ENCODE assay signal across 18 mouse cellular contexts in the genomic region with DNA sequence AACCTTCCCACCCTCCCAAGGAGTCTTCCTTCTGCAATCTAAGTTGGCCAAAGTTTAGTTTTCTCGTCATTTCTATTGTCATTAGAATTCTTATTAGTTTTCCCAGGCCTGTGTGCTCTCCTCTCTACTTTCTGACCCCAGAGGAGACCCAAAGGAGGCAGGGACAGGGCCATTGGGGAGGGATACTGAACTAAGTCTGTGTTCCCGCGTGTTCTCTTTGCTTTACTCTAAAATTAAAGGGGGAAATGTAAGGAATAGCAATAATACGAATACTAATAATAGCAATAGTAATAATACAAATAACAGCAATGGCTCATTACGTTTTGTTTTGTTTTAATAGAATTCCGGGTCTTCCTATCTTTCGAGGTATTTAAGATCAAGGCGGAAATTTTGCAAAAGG. TPM values are rescaled to one million over a fixed set of nuclear protein-coding genes. Genes with fewer than 3 reads are reported as not detected.
DNase-seq lines count a peak whose midpoint lies in the region; ATAC-seq and TF ChIP-seq lines count a peak whose summit lies in the region.
"Had no signal": no experiment of that assay in that cellular context is flagged by ENCODE, and none has a peak within 500 bp of the region (broad histone marks: within the 10 kb centered on the region; RNA-seq: fewer than 3 reads in every experiment).

No protein-coding gene starts in this region.

- no peaks in the 10 kb centered on the region for H3K36me3 ChIP-seq in heart, adult 2 months (ENCODE audit: control insufficient read depth, insufficient read depth, low read length)
- H3K36me3 ChIP-seq in intestine, postnatal 0 days (ENCODE audit: control insufficient read depth, insufficient read depth), result no peaks in the 10 kb centered on the region
- H3K36me3 ChIP-seq in intestine, embryonic 15.5 days, result no peaks in the 10 kb centered on the region
- no peaks in the 10 kb centered on the region for H3K36me3 ChIP-seq in midbrain, embryonic 16.5 days (ENCODE audit: control insufficient read depth, insufficient read depth, low read length)
- H3K36me3 ChIP-seq: kidney, embryonic 15.5 days; neural tube, embryonic 13.5 days had no signal

- no peak for TF ChIP-seq EP300 in heart, adult 2 months (IDR thresholded peaks at IDR 0.05; ENCODE audit: insufficient read depth, low read depth, low read length)

- no peaks in the 10 kb centered on the region for H3K9me3 ChIP-seq in intestine, postnatal 0 days (ENCODE audit: control insufficient read depth)
- no peaks in the 10 kb centered on the region for H3K9me3 ChIP-seq in intestine, embryonic 15.5 days
- H3K9me3 ChIP-seq in midbrain, embryonic 16.5 days (replicated peaks; ENCODE audit: control insufficient read depth, low read length, poor library complexity, severe bottlenecking), result no peaks in the 10 kb centered on the region
- H3K9me3 ChIP-seq: kidney, embryonic 15.5 days; neural tube, embryonic 13.5 days had no signal

- peak overlapping the region; percentile 46 for H3K4me3 ChIP-seq in heart, adult 2 months
- peak overlapping the region; percentile 37 for H3K4me3 ChIP-seq in intestine, postnatal 0 days (ENCODE audit: low read depth, low read length)
- H3K4me3 ChIP-seq in intestine, embryonic 15.5 days (replicated peaks), result no peak overlapping the region
- no peak overlapping the region for H3K4me3 ChIP-seq in midbrain, embryonic 16.5 days (ENCODE audit: low read depth, low read length)
- H3K4me3 ChIP-seq: erythroblast, embryonic 14.5 days; neural tube, embryonic 13.5 days had no signal

- TF ChIP-seq CTCF in heart, adult 2 months (IDR thresholded peaks at IDR 0.05), result no peak
- TF ChIP-seq CTCF in intestine, postnatal 0 days (IDR thresholded peaks at IDR 0.05; ENCODE audit: low read depth), result no peak

- WGBS in heart, adult 2 months, result 42% methylated on average over 8 of the region's 8 CpGs
- WGBS in intestine, postnatal 0 days, result 7% methylated on average over 8 of the region's 8 CpGs
- WGBS in intestine, embryonic 15.5 days, result 9% methylated on average over 8 of the region's 8 CpGs
- WGBS in midbrain, embryonic 16.5 days, result 6% methylated on average over 8 of the region's 8 CpGs

- no peaks in the 10 kb centered on the region; the same call in 1 of the 2 replicates for H3K27me3 ChIP-seq in heart, adult 2 months (ENCODE audit: control insufficient read depth, insufficient read depth, low read length)
- H3K27me3 ChIP-seq in intestine, postnatal 0 days (replicated peaks; ENCODE audit: control insufficient read depth, insufficient read depth, low read length), result peaks cover 76% of the 10 kb centered on the region
- peaks cover 87% of the 10 kb centered on the region for H3K27me3 ChIP-seq in intestine, embryonic 15.5 days (replicated peaks)
- H3K27me3 ChIP-seq in midbrain, embryonic 16.5 days (ENCODE audit: control insufficient read depth, insufficient read depth, low read depth, low read length), result peaks cover 70% of the 10 kb centered on the region

- peak overlapping the region; percentile 72 for H3K27ac ChIP-seq in heart, adult 2 months
- no peak overlapping the region for H3K27ac ChIP-seq in intestine, postnatal 0 days (ENCODE audit: low read depth, low read length)
- no peak overlapping the region for H3K27ac ChIP-seq in intestine, embryonic 15.5 days
- H3K27ac ChIP-seq in midbrain, embryonic 16.5 days (ENCODE audit: low read length), result no peak overlapping the region
- H3K27ac ChIP-seq: kidney, embryonic 15.5 days; neural tube, embryonic 13.5 days had no signal

- H3K9ac ChIP-seq in heart, adult 2 months (ENCODE audit: low read depth, low read length), result no peak overlapping the region
- no peak overlapping the region for H3K9ac ChIP-seq in intestine, postnatal 0 days (ENCODE audit: low read depth, low read length)
- no peak overlapping the region for H3K9ac ChIP-seq in intestine, embryonic 15.5 days
- no peak overlapping the region for H3K9ac ChIP-seq in midbrain, embryonic 16.5 days (ENCODE audit: low read depth, low read length)
- H3K9ac ChIP-seq: kidney, embryonic 15.5 days; neural tube, embryonic 13.5 days had no signal

- H3K79me2 ChIP-seq in heart, adult 2 months (replicated peaks; ENCODE audit: control insufficient read depth, insufficient read depth, low read length), result no peaks in the 10 kb centered on the region

- intact Hi-C loops in heart, adult 2 months (cut with DNase I), result no loop called here

- H3K4me2 ChIP-seq in intestine, postnatal 0 days (replicated peaks; ENCODE audit: low read depth), result peak overlapping the region; percentile 68; the same call in 1 of the 2 replicates
- no peak overlapping the region for H3K4me2 ChIP-seq in intestine, embryonic 15.5 days (replicated peaks)
- no peak overlapping the region for H3K4me2 ChIP-seq in midbrain, embryonic 16.5 days (ENCODE audit: low read length)
- H3K4me2 ChIP-seq: neural tube, embryonic 13.5 days had no signal

- no peak for DNase-seq in heart, adult 2 months
- no peak for DNase-seq in heart, adult 18-20 months
- DNase-seq in retina, embryonic 14.5 days (ENCODE audit: low spot score), result peak; percentile 13
- DNase-seq in retina, postnatal 1 day, result no peak
- DNase-seq: cerebellum, adult 18-20 months; gastrocnemius, postnatal 25 days; thymus, postnatal 36 days had no signal

- no peak for ATAC-seq in intestine, postnatal 0 days
- ATAC-seq in intestine, embryonic 15.5 days, result no peak
- ATAC-seq in monocyte, adult 5-6 weeks (replicated peaks; ENCODE audit: insufficient number of reproducible peaks, low FRiP score, low TSS enrichment, poor library complexity, severe bottlenecking), result no peak
- no peak for ATAC-seq in midbrain, embryonic 16.5 days
- ATAC-seq: forebrain, embryonic 16.5 days had no signal

- TF ChIP-seq POLR2A in heart, adult 2 months (IDR thresholded peaks at IDR 0.05; ENCODE audit: insufficient read depth, low read depth, low read length), result no peak

- no peaks in the 10 kb centered on the region for H3K4me1 ChIP-seq in heart, adult 2 months (ENCODE audit: control insufficient read depth, insufficient read depth, low read length)
- no peaks in the 10 kb centered on the region for H3K4me1 ChIP-seq in intestine, postnatal 0 days (replicated peaks; ENCODE audit: control insufficient read depth, insufficient read depth, low read length)
- no peaks in the 10 kb centered on the region for H3K4me1 ChIP-seq in intestine, embryonic 15.5 days (replicated peaks)
- no peaks in the 10 kb centered on the region for H3K4me1 ChIP-seq in midbrain, embryonic 16.5 days (ENCODE audit: control insufficient read depth, insufficient read depth, low read length)
- H3K4me1 ChIP-seq: neural tube, embryonic 13.5 days had no signal

RNA-seq across cellular contexts. Expression of a gene that starts 1.9 kb away (rescaled TPM):
- total RNA-seq in heart, adult 2 months (2021), result 10 to 100 TPM; 22.6 to 36.9 TPM
- polyA plus RNA-seq in heart, adult 2 months (2012; rRNA removed), result 26.5 and 27.0 TPM in 2 replicates
- total RNA-seq in heart, adult 18-20 months (2021), result 10 to 100 TPM; 18.5 to 25.8 TPM
- not detected in 2 replicates for polyA plus RNA-seq in intestine, postnatal 0 days (2015; fragmentation: Nextera tagmentation; extraction: Ambion mirVana)
- polyA plus RNA-seq in intestine, embryonic 15.5 days (2015; fragmentation: Nextera tagmentation; extraction: Ambion mirVana), result 0.13 TPM in 1 of 2 replicates, not detected in the other
- total RNA-seq in monocyte, adult 5-6 weeks (2017), result not detected in 3 replicates
- 0.05 TPM in 1 of 2 replicates, not detected in the other for polyA plus RNA-seq in midbrain, embryonic 16.5 days (2015; fragmentation: Nextera tagmentation; extraction: Ambion mirVana)
- total RNA-seq: layer of hippocampus, adult 8-10 months; midbrain, postnatal 0 days had no signal
- polyA plus RNA-seq: cortical plate, adult 2 months; erythroblast, embryonic 14.5 days; forebrain, embryonic 16.5 days had no signal

Comparison
In these comparisons a context has a peak if more than half of its experiments do, and no peak if none do; other contexts are left out.
1. H3K4me3 ChIP-seq: peak in heart, adult 2 months (single experiment) and intestine, postnatal 0 days (single experiment); none in intestine, embryonic 15.5 days (single experiment) and midbrain, embryonic 16.5 days (single experiment).
2. RNA of a gene that starts 1.9 kb away (polyA plus RNA-seq): 26.5 to 27.0 TPM in heart, adult 2 months; 0.13 TPM in intestine, embryonic 15.5 days, 0.05 TPM in midbrain, embryonic 16.5 days and not detected in intestine, postnatal 0 days; every median in the first group is over 10 times any median in the second.